Mouse (Mus musculus): ENCODE data around the gene Heg1. TPM values are rescaled to one million over a fixed set of nuclear protein-coding genes. Genes with fewer than 3 reads are reported as not detected.

Heg1 gene
- total RNA-seq, 2 experiments from 2014 or later, result 10.7 to 21.0 TPM

DNA sequence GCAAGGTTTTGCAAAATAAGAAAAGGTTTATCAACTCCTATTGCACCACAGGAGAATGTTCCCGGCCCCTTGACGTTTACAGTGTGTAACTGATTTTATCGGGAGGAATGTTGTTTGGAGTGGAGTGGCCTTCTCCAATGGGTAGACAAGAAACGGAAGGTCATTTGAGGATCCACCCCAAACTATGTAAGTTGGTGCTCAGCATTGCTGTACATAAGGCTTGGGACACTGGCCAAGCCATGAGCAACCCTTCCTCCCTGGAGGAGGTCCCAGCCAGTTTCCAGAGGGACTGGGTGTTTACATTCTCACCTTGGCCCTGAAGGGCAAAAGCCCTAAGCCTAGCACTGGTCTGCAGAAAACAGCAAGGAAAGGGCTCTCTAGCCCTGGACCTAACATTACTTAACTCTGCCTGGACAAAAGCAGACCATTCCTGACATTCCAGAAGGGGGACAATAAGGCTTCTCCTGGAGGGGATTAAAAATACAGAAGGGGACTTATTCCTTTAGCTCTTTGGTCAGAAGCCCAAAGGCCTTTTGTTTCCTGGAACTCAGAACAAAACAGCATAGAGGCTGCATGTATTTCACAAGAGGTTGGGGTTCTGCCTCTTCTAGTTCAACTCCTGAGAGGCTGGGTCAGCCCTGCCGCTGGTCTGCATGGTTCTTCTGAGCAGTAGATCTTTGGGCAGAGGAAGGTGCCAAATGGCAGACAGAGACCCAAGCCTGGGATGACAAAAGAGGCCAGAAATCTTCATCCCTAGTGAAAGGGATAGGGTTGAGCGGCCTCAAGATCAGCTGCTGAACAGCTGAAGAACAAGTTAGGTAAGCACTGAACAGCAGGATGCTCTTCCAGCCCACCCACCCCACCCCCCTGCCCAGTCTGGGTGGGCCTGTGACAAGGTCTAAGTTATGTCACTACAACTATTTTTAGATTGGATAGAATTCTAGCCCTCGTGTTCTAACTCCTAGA lies 7.5 kb upstream of the Heg1 start:
- ATAC-seq (ENCODE audit: poor library complexity, severe bottlenecking), result no peak

DNA sequence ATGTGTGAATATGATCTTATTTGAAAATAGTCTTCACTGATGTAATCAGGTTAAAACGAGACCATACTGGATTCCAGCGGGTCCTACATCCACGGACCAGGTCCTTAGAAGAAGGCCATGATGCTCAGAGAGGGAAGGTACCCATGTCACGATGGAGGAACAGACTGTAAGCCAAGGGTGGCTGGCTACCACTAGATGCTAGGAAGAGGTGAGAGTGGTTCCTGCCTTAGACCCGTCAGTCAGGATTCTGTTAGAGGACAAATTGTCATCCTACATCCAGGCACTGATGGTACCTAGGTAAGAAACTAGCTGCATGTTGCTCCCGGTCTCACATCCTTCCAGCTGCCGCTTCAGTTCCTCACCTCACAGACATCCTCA lies 6.9 kb upstream of the Heg1 start:
- no peak for ATAC-seq (ENCODE audit: poor library complexity, severe bottlenecking)

DNA sequence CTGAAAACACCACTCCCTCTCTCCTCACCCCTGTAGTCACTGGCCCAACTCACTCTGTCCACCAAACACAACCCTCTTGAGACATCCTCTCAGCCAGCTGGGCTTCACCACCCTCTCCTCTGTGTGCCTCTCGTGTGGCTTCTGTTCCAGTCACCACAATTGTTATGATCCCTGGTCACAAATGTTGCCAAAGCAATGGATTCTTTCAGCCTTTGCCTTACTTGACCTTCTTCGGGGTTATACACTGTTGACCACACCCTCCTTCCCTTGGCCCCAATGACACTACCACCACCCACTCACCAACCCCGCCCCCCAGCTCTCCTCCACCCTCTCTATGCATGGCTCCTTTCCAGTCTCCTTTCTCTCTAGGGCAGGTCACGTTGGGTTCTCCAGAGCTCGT lies 6.3 kb upstream of the Heg1 start:
- no peak for ATAC-seq (ENCODE audit: poor library complexity, severe bottlenecking)

DNA sequence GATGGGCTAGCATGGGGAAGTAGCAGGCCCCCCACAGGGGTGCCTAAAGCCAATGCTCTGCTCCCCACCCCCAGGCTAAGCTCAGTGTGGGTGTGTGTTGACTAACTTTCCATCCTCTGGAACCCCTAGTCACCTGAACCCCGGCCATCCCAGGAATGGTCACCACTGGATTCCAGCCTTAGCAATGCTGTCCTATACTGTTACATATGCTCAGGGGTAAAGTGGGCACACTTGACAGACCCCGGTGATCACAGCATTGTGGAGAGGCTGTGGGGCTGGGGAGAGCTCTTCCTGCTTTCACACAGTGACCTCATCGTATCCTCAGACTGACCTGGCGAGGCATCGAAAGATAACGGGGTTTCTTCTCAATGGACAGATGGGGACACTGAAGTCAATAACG lies 3.9 kb upstream of the Heg1 start:
- ATAC-seq (ENCODE audit: poor library complexity, severe bottlenecking), result no peak

DNA sequence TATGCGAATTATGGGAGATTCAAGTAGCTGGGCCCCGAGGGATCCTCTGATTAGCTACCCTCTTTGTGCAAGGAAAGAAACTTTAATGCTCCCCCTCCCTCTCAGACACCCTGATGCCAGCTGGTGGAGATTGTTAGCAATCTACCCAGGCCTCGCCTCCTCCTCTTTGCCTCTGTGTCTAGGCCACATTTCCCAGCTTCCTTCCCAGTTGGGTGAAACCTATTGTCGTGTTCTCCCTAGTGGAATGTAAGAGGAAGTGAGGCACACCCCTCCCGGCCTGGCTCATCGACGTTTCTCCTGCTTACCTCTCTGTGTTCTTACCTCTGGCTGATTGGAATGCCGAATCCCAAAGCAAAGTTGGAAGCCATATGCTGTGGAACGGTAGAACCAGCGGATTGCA lies 3.4 kb upstream of the Heg1 start:
- ATAC-seq (ENCODE audit: poor library complexity, severe bottlenecking), result no peak

DNA sequence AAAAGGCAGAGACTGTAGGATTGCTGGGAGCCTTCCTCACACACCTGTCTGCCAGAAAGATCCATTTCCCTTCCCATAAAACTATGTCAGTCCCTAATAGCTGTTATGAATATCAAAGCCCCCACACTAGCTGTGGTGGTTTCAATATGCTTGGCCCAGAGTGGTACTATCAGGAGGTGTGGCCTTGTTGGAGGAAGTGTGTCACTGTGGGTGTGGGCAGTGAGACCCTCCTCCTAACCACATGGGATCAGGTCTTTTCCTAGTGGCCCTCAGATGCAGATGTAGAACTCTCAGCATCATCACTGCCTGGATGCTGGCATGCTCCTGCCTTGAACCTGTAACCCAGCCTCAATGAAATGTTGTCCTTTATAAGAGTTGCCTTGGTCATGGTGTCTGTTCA lies 2.5 kb upstream of the Heg1 start:
- no peak for ATAC-seq (ENCODE audit: poor library complexity, severe bottlenecking)

DNA sequence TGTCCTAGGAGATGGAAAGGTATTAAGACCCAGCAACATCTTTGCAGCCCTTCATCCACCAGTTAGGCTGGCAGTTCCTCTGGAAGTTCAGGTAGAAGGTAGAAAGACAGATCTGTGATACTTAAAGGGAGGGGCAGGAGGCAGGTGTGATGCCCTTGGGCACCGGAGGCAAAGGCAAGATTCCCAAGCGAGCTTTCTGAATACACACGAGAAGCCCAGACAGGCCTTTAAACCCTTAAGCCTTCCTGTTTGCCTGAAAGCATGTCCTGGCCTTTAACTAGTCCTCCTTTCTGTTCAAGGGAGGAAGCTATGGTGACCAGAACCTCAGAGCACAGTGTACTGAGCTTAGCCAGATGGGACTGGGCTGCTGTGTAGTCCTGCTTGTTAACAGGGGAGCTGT lies 1.5 kb upstream of the Heg1 start:
- ATAC-seq (ENCODE audit: poor library complexity, severe bottlenecking), result no peak

DNA sequence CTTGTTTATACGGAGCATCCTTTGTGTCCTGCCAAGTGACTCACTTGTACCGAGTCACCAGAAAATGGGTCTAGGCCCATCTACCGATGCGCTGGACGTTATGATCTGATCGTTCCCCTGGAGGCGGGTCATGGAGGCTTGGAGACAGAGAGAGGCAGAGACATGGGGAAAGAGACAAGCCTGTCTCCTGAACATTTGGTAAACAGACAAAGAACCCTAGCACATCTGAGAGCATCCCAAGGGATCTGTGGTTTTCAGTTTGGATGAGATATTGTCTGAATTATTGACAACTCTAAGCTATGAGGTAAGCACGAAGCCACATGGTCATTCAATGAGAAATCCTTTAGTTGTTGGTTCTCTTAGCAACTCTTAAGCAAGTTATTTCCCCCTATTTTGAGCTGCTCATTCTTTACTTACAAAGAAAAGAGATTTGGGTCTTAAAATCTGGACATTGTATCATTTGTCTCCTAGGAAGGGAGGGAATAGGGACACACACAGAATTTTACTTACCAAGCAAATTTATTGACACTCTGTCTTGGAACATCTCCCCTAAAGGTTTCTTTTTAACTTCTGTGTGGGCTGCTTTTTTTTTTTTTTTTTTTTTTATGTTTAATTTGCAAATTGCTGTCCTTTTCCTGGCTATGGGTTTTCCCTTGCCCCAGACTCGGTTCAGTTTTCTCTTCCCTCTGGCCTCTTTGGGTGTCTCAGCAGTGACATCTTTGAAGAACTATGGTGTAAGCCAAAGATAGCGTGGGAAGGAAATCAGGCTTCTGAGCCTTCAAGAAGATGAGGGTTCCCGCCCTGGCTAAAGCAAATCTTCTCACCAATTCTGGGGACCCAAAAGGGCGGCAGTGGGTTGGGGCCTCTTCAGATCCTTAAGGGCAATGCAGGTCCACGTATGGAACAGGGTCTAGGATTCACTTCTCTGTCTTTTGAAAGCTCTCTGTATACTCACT lies 686 bp upstream of the Heg1 start:
- no peak for ATAC-seq (ENCODE audit: poor library complexity, severe bottlenecking)

DNA sequence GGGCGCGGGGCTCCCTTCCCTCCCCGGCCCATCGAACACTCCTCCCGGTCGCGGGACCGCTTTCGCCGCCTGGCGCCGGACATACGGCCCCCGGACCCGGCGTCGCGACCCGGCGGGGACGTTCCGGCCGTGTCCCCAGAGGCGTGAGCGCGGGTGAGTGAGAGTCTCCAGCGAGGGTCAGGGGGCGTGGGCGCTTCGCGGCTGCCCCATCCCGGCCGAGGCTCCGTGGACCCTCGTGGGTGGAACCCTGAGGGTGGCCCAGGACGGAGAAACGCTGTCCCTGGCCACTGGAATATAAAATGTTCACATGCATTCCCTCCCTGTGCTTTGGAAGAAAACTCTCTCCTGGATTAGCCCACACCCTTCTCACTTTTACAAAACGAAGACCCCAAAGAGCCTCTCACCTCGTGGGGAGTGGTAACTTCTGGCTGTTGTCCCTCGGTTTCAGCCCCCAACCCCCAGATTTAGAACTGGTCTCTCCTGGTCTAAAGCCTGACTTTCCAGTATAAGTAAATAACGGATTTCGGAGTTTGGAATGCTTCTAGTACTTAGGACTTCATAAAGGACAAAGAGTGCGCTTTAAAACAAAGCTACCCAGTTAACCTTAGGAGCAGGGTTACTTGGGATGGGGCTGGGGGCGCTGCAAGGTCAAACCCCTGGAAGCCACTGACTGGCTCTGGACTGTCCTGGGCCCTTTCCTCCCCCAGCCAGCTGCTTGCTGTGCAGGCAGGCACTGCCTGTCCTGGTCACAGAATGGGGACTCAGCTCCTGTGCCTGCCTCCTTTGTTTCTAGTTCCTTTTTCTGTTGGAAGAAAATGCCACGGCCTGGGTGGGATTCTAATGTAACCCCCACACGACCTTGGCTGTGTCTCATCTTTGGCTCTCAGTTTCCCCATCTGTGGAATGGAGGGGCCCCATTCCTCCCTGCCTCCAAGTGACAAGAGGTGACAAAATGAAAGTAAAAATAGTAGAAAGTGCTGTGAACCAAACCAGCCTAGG lies 832 bp downstream of the Heg1 start:
- peak; percentile 34 for ATAC-seq (ENCODE audit: poor library complexity, severe bottlenecking)

DNA sequence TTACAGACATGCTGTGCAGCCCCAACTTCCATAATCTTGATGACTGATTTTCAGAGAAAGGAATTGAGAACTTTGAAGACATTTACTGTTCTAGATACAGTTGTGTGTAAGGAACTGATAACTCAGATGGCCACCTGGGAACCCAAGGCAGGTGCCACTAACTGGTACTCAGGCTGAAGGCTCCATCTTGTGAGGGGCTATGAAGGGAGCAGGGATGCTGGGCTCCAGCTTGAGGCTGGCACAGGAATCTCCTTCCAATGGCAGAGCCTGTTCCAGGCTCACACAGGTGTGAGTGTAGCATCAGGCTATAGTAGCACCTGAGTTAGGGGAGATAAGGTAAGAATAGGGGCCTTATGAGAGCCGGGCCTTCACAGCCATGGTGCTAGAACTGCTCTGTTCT lies 1.9 kb downstream of the Heg1 start:
- no peak for ATAC-seq (ENCODE audit: poor library complexity, severe bottlenecking)

DNA sequence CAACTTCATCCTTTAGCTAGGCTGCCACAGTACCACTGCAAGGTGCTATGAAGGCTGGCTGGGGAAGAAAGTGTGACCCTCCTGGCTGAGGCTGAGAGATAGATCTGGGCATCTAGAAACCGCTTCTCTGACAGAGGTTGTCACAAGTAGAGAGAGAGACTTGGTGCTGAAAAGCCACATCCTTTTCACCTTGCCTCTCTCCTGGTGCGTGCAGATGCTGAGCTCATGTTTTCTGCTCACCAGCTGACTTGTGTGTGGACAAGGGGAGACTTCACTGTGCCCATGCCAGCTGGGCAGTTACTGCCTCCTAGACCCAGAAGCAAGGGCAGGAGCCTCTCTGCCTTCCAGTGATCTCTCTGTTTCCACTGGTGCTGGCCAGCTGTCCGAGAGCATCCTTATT lies 3.6 kb downstream of the Heg1 start:
- ATAC-seq (ENCODE audit: poor library complexity, severe bottlenecking), result 0 out of 2 replicates have a peak, but pooled peaks have one; percentile 9

DNA sequence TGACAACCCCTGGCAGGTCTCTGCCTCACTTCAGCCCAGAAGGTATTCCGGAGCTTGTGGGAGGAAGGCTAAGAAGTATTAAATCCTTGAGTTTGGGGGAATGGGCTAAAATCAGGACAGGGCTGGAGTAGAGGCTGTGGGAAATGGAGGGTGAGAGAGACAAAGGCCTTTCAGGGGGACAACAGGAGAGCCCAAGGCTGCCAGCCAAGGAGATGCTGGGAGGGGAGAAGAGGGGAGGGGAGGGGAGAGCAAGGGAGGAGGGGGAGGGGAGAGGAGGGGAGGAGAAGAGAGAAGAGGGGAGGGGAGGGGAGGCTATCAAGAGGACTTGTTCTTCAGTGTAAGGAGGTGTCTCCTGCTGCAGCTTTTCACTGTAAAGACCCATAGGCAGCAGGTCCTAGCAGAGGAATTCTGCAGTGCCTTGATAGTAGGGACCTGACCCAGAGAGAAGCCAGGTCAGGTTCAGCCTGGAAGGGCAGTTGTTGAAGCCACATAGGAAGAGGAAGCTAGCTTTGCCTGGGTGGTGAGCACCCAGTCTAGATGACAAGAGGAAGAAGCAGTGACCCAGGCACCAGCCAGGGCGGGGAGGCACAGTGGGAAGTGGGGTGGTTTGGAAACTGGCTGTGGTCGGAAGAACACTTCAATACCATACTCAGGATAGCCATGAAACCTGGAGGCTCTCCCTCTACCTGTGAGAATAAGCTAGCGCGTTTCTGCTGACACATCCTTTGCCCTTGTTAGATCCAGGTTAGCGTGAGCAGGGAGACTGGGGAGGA lies 7.0 kb downstream of the Heg1 start:
- ATAC-seq (ENCODE audit: poor library complexity, severe bottlenecking), result peak; percentile 94

DNA sequence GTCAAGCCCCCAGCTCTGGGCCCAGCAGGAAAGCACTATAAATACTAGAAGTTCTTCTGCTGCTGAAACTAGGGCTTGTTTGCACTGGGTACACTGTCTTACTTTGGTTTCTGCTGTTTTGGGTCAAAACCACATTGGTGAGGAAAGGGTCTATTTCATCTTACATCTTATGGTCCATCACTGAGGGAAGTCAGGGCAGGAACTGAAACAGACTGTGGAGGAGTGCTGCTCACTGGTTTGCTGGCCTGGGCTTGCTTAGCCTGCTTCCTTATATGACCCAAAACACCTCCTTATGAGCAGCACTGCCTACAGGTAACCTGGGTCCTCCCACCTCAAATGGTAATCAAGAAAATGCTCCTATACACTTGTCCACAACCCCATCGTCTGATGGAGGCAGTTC lies 9.4 kb downstream of the Heg1 start:
- peak; percentile 20; the same call in 1 of the 2 replicates for ATAC-seq (ENCODE audit: poor library complexity, severe bottlenecking)

DNA sequence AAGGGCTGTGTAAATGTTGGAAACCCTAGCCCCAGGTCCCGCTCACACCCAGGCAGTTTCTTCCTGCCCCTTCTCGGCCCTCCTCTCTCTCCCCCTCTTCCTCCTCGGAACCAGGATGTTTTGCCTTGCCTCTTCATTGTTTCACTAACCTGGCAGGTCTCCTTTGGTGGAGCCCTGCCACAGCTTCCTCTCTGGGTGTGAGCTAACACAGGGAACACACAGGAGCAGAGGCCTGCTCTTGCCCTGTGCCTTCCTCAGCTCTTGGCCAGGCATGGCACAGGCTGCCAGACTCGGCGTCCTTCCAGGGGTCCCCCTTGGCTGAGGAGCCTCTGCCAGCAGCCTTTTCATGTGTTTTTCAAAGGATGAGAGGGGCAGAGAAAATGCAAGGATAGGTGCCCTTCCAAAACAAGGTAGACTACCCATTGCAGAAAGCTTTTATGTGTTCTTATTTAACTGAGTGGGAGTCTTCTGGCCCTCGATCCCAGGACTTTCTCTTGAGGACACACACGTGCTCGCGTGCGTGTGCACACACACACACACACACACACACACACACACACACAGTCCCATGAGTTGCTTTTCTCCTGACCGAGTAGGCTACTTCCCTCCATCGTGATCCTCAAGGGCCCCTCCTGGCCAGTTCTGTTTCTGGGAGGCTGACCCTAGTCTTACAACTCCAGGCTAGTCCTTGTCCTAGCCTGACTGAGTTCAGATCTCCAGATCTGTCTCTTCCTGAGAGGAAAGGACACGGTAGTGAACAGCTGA lies 12.8 kb downstream of the Heg1 start:
- peak; percentile 43 for ATAC-seq (ENCODE audit: poor library complexity, severe bottlenecking)

DNA sequence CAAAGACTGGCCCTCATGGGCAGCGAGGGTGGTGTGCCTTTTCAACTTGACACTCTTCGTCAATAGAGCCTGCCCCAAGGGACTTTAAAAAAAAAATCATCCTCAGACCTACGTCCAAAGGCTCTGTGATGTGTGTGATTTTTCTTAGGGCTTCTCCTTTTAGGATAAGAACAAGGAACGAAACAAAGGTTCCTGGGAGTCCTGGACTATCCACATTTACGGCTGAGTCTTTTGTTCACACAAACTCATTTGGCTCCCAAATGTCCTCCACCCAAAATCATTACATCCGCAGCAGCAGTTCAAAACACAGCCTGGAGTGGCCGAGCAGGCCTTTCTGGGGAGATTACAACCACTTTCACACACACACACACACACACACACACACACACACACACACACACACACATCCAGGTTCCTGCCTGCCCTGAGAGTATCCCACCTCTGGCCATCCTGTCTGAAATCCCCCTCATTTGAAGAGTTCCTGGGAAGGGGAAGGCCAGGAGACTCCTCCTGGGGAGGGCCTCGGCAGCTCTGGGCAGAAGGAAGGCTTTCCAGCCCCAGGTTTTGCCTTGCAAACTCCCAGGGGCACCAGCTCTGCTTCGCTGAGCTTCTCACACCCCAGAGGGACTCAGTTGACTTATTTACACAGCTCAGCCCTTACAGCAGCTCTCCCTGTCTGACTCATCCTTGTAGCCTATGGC lies 13.6 kb downstream of the Heg1 start:
- ATAC-seq (ENCODE audit: poor library complexity, severe bottlenecking), result no peak

DNA sequence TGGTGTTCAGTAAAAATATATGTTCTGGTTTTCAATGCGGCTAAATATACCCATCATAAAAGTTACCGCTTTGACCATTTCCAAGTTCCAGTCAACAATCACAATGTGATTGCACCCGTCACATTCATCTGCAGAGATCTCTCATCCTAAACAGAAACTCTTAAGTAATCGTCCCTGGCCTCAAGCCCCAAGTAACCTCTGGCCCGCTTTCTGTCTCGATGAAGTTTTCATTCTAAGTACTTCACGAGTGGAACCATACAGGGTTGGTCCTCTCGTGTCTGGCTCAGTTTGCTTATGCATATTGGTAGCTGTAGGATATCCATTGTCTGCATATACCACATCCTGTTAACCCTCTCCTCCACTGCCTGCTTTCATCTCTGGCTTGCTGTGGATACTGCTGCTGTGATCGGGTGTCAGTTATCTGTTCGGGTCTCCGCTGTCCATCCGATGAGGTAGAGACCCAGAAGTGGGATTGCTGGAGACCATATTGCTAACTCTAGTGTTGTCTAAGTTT lies 14.2 kb downstream of the Heg1 start:
- ATAC-seq (ENCODE audit: poor library complexity, severe bottlenecking), result no peak

DNA sequence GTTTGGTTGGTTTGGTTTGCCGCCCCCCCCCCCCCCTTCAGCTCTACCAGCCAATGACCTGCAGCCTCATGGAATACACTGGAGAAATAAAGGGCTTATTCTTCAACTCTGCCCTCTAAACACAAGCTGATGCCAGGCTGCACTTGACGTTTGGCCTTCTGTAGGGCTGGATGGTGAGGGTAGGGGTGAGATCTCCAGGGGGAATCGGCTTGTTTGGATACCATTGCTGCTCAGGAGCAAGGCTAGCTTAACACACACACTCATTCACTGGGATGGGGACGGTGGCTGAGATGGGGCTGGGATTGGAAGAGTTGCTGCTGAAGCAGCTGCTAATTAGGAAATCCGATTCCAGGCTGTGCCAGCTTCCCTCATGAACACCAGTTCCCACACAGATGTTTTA lies 16.4 kb downstream of the Heg1 start:
- no peak for ATAC-seq (ENCODE audit: poor library complexity, severe bottlenecking)

DNA sequence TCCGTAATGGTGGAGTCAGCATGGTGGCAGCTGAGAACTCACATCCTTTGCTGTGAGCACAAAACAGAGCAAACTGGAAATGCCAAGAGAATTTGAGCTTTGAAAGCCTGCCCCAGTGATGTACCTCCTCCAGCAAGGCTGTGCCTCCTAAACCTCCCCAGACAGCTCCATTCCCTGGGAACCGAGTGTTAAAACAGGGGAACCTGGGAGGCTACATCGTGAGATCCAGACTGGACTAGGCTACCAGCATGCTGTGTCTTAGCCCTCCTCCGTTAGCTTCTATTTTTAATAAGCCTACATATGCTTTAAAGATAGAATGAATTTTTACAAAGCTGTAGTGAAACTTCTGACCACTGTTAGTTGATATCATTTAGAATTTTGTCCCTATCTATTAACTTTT lies 17.7 kb downstream of the Heg1 start:
- ATAC-seq (ENCODE audit: poor library complexity, severe bottlenecking), result no peak
